Mouse (Mus musculus) heart, adult 9 months (tissue): ENCODE measurements around the gene Tnfaip8l1.

Experiments
- DNase-seq, 2 experiments: peaks; one replicate each; pipeline ENCODE4 v3.0.0; 2022; ENCODE audit warnings: low spot score in 2 of 2

Gene Tnfaip8l1

DNA sequence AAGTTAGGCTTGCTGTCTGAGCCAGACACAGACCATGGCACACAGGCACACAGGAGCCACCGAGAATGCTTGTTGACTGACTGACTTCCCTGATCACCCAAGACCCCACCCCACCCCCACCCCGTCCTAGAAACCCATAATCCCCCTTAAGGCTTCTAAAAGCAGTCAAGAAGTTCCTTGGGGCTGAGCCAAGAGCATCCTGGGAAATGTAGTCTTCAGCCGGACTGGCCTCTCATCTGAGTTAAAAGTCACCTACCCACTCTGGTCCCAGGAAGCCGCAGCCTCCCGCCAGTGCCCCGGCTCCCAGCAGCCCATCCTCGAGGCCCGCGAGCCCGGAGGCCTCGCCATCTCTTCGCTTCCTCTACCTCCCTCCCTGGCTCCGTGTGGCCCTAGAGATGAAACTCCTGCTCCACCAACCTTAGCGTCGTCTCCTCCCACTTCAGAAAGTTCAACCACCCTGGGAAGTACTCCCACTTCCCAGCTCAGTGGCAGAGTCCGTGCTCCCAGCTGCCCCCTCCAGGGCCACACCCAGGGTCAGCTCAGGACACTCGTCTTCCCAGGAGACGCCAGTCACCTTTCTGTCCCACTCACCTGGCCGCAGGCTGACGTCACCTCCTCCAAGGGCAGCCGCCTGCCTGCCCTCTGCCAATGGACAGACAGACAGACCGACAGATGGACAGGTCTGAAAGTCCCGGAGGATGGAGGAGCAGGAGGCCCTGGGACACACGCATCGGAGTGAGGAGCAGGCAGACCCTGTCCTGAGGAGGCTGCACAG lies 24.3 kb upstream of the Tnfaip8l1 start:
- no peak for DNase-seq

DNA sequence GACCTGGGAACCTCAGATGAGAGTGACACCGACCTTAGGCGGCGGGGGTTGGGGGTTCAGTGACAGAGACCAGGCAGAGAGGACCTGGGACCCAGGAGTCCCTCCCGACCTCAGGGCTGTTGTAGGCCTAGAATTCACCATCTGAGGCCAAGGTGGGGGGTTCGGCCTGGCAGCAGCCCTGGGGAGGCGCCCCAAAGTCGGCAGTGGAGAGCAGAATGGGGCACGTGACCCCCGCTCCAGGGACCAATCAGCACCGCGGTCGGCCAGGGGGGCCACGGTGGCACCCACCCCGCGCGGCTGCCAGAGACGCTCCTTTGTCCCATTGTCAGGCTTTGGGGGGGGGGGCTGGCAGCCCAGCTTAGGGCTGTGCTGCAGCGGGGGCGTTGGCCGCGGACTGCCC lies 22.9 kb upstream of the Tnfaip8l1 start:
- DNase-seq = no peak

DNA sequence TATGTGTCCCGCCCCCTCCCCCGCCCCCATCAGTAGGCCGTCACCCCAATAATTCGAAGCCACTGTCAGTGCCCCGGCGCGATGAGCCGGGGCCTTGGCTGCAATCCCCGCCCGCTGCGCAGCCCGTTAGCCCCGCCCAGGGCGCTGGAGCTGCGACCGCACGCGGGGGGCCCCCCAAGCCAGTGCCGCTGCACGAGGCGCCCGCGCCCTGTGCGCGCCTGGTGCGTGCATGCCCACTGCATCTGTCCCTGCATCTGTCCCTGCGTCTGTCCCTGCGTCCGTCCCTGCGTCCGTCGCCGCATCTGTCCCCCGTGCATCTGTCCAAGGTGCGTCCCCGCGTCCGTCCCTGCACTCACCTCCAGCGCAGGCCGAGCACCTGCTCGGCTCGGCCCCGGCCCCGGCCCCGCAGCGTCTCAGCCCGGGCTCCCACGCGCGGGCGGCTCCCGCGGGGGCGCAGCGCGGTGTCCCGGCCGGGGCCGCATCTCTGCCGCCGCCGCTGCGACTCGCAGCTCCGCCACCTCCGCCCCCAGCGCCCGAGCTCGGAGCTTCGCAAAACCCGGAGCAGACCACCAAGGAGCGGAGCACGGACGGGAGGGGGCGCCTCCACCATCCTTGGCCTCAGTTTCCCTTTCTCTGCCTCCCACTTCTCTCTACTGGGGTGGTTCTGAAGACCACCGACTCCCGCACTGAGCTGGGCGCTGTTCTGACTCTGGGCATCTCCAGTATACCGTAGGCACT lies 22.2 kb upstream of the Tnfaip8l1 start, which contains the start of gene Sema6b:
Gene Sema6b (minus strand): TSS at position 486 of the 738 bp plus-strand sequence.
- DNase-seq = no peak

DNA sequence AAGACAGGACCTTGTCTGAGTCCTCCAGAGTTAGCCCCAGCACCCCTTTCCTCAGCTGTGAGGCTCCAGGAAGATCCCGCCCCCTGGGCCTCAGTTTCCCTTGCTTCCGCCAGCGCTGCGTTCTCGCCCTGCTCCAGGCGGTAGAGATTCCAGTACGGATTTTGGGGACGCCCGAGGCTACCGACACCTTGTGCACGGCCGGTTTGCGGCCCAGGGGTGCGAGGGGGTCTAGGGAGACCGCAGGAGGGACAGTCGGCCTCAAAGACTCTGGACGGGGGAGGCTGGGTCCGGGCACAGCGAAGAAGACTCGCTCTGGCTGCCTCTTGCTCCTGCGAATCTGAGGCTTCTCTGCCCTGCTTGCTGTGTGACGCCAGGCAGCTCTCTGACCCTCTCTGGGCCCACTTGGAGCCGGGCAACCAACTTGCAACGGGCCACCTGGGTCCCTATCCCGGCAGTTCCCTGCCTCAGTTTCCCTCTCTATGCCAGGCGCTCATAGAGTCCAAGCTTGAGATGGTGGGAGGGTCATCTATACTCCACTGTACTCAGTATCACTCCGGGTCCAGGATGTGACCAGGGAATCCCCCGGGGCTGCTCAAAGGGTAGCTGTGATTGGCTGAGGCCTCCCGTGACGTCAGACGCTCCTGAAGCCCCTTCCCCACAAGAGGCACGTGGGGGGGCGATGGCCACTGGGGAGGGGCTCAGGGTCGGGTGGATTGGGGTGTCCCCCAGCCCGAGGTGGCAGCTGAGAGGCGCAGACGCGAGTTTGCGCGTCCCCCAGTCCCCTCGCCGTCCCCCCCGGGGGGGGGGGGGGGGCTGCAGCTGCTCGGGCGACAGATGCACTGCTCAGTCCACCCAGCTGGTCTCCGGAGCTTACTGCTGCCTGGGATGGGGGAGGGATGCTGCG lies 20.3 kb upstream of the Tnfaip8l1 start:
- no peak for DNase-seq

DNA sequence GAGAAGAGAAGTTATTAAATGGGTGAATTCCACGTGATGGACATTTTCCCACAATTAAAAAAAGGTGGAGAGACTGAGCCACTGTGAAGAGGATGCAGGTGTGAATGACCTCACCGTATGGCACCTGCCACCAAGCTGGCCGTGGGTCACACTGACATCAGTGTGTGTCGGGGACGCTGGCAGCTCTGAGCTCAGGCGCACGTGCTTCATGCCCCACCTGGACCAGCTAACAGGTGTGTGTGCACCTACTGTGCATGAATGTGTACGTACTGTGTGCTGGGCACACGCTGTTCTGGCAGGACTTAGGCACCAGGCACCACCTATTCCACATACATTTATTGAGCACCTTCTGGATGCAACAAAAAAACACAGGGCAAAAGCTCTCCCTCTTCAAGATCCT lies 17.7 kb upstream of the Tnfaip8l1 start:
- DNase-seq = no peak

DNA sequence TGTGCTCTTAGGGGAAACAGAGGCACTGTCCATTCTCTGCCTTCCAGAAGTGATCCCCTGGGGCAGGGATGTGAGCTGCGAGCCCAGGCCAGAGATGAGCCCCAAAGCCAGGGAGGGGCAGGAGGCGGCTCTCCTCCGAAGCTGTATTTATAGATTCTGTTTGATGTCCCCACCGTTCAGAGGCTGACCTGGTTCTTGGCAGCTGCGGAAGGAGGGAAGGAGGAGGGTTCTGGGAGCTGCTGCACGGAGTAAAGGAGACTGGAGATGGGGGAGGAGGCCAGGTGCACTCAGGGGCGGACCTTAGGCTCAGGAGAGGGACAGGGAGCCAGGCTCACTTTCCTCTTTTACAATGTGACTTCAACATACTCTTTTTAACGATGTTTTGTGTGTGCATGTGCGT lies 16.1 kb upstream of the Tnfaip8l1 start:
- DNase-seq = no peak

DNA sequence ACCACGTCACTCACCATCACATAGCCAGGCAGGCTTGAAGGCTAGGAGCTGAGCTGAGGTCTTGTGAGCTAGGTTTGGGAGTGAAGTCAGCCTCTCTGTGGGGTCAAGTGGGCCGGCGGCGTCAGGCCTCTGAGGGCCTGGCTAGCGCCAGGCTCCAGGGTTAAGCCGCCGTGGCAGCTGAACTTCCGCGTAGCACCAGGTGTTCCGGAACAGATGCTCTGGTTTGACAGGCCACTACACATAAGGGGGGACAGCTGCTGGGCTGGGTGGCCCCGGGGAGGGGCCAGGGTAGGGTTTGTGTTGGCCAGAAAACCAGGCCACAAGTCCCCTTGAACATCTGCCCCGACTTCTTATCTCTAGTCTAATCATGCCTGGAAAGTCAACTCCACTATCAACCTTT lies 14.9 kb upstream of the Tnfaip8l1 start:
- no peak for DNase-seq

DNA sequence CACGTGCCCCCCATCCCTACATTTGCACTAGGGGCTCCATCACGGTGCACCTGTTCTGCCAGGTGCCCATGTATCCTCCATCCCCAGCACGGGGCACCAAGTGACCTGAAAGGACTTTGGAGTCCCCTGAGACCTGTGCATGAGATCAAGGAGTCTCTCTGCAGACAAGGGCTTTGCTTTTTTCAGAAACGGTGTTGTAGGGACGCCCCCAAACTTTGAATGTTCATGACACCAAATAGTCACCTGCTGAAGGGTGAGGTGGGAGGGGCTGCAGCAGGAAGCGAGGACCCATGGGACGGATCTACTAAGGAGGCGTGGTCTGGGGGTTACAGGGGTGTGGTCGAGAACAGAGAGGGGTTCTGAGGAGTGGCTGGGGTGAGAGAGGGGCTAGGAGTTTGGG lies 14.0 kb upstream of the Tnfaip8l1 start:
- DNase-seq = no peak

DNA sequence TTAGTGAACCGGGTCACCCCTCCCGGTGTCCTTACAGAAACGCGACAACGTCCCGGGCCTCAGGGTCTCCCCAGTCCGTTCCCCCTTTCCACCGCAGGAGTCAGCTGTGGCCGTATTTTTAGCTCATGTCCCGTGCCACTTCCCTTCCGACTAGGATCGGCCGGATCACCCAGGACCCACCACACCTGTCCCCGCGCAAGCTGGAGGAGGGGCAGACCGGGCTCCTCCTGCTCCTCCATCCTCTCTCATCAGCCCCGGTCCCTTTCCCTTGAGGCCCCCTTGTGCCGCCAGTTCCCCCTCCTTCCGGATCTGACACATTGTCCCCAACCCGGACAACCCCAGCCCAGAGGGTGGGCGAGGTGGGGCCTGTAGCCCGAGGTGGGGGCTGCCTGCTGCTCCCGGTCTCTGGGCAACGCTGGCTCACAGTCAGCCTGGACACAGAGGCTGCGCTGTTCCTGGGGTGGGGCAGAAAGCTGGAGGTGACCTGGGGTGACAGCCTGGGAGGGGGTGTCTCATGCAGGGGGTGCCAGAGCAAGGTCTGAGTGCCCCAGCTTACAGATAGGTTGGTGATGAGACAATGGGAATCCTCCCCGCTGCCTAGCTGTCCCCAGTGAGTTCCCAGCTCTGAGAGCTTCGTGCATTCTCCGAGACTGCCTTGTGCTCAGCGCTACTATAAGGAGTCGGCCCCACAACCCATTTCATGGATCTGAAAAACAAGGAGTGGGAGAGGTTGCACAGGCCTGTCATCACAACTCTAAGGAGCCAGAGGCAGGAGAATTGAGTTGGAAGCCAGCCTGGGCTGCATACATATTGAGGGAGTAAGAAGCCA lies 13.3 kb upstream of the Tnfaip8l1 start:
- no peak for DNase-seq

DNA sequence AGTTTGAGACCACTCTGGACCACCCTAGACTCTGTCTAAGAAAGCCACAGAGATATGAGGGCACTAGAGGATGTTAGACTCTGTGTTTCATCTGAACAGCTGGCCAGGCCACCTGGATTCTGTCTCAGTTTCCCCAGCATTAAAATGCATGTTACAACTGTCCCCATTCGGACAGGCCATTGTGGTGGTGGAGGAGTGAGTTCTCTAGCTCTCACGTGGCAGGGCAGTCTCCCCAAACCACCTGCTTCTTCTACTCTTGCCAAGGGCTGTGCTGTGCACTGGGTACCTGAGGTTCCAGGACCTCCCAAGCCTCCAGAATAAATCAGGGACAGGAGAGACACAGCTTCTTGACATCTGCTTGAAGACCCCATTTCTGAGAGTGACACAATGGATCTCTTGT lies 12.4 kb upstream of the Tnfaip8l1 start:
- no peak for DNase-seq

DNA sequence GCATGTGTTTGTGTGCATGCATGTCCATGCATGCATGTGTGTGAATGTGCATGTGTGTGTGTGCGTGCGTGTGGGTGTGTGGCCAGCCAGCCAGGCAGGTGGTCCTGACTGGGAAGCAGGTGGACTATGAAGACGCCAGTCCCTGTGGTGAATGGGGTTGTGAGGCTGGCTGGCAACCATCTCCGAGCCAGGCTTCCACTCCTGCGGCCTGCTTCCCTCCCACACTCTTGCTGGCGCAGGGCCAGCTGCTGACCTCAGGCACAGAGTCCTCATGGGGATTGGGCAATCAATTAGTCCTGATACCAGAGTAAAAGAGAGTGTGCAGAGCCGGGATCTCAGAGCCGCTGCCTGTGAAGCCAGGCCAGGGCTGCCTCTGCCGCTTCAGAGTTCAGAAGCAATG lies 8.6 kb upstream of the Tnfaip8l1 start:
- peak in 1 of 2 experiments; percentile 65 for DNase-seq

DNA sequence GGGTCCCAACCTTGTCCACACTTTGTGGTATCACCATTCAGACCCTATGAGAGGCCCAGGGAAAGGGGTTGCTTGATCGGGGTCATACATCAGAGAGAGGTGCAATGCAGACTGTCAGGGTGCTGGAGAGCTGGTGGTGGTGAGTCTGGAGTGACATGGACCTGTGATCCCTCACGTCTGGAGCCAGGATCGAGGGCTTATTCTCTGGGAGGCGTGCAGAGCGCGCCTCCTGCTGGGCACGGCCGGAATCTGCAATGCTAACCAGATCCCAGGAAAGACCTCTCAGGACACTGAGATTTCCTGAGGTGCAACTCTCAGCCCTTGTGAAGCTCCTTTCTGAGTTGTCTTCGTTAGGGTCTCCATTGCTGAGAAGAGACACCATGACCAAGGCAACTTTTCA lies 2.5 kb upstream of the Tnfaip8l1 start:
- peak in 1 of 2 experiments; percentile 56 for DNase-seq

DNA sequence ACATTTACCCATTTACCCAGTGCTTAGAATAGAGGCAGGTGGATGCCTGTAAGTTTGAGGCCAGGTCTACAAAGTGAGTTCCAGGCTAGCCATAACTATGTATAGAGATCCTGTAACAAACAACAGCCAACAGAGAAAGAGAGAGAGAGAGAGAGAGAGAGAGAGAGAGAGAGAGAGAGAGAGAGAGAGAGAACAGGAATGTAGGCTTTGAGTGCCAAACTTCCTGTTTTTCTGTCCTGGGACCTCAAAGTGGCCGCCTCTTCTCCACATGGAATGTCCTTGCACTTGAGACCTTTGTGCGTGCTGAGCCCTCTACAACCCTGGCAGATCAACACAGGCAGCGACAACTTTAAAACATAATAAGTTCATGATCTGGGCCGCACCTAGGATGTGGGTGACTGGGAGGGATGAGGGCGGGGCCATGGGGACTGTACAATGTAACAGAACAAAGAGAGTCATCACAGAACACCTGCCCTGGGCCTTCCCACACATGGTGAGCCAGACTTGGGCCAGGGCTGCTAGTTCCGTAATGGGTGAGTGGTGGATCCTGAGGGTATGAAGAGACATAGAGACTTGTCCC lies 1.3 kb downstream of the Tnfaip8l1 start:
- DNase-seq = no peak

DNA sequence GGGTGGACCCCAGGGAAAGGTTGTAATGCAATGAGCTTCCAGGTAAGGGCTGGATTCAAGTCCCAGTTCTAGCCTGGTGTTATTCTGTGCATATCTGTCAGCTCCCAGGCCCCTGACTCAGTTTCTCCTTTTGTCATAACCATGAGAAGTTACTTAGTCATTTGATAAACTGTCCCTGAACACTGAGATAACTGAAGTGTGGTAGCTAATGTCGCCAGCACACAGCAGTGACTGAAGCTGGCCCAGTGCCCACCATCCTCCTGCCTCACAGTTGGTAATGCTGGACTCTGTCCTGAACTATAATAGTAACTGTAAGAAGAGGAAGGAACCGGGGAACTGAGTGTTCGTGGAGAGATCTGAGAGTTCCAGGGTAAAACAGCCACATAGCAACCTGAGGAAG lies 2.2 kb downstream of the Tnfaip8l1 start:
- no peak for DNase-seq

DNA sequence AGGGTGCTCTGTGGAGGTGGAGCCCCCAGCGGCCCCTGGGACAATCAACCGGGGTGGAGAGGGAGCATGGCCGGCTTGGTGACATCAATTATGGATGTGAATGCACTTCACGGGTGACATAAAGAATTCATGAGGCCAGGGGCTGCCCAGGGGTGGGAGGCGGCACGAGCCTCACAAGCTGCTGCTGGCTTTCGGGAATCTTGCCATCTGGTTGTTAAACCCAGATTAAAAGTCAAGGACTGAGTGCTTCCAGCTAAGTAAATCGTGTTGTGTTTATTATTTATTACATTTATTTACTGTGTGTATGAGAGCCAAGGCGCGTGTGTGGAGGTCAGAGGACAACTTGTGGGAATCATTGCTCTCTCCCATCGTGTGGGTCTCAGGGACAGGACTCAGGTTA lies 3.4 kb downstream of the Tnfaip8l1 start:
- no peak for DNase-seq

DNA sequence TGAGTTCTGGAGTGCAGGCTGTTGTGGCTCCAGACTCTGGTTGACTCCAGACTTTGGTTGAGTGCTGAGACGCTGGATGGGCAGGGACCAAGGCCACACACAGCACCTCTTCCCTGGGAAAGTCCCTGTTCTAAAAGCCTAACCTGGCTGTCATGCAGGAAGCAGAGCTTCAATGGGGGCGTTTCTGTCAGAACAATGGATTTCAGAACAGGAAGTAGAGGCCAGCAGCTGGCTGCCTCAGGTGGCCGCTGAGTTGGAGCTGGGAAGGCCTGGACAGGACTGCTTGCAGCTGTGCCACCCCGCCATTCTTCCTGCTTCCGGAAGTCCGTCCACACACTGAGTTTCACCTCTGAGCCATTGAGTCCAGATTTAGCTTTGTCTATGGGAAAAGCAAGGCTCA lies 7.6 kb downstream of the Tnfaip8l1 start:
- DNase-seq = peak; percentile 24 to 70

DNA sequence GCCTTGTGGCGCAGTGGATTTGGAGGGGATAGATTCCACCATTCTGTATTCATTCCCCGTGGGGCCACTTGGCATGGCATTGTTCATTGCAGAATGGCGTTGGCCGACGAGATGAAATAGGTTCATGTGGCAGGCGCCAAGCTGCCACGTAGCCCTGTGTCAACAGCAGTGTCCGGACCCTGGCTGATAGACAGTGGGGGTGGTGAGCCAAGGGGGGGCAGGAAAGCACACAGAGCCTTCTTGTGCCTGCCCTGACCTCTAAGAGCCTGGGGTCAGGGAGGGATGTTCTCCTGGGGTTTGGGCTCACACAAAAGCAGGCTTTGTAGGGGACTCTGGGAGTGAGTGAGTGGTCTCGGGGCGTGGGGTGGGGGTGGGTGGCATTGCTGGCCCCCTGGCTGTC lies 8.4 kb downstream of the Tnfaip8l1 start:
- no peak for DNase-seq

DNA sequence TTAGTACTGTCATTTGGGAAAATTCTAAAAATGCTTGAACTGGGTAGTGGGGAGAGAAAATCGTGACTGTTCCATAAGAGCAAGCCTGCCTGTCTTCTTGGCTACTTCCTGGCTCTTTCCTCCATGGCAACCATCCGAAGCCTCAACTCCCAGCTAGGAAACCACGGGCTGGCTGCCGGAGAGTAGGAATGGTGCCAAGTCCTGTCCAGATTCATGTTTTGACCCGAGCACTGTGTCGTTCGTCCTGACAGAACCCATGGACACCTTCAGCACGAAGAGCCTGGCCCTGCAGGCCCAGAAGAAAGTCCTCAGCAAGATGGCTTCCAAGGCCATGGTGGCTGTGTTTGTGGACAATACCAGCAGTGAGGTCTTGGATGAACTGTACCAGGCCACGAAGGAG lies 9.2 kb downstream of the Tnfaip8l1 start:
- DNase-seq = no peak

DNA sequence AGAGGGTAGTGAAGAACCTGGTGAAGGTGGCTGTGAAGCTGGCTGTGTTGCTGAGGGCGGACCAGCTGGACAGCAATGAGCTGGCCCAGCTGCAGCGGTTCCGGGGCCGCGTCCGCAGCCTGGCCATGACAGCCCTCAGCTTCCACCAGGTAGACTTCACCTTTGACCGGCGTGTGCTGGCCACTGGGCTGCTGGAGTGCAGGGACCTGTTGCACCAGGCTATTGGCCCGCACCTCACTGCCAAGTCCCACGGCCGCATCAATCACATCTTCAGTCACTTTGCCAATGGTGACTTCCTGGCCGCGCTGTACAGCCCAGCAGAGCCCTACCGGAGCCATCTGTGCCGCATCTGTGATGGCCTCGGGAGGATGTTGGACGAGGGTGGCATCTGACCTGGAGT lies 9.6 kb downstream of the Tnfaip8l1 start:
- DNase-seq = no peak

DNA sequence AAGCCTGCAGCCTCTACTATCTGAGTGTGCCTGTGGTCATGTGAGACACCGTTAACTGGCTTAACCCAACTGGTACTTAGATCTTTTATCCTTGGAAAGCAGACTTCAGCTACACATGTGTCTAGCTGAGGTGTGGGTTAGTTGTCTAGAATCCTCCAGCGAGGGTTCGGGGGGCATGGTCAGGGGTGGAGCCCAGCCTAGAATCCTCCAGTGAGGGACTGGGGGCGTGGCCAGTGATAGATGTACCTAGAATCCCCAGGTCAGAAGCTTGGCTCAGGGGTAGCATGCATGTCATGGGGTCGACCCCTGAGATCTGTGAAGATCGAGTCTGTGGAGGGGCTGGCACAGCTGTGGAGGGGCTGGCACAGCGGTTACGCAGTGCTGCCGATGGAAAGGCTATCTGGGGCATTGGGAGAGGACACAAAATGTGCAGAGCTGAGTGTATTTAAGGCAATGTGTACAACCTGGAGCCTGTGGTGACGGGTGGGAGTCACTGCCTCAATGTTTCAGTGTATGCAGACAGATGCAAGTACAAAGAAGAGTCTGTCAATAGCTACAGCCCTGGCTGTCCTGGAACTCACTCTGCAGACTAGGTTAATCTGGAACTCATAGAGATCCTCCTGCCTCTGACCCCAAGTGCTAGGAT lies 11.2 kb downstream of the Tnfaip8l1 start:
- DNase-seq = no peak

DNA sequence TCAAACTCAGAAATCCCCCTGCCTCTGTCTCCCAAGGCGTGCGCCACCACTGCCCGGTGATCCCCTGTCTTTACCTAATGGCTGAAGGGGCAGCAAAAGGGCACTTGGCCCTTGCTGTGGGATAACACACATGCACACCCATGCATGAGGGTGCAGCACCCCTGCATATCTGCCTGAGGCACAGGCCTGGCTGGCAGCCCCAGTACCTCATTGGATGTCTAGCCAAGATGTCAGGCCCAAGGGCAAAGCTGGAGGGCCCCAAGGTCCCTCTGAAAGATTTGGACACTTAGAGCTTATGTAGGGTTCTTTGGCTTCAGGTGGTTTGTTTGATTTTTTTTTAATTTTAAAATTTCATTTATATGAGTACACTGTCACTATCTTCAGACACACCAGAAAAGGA lies 13.1 kb downstream of the Tnfaip8l1 start:
- DNase-seq = no peak
